ENCODE assay signal across 11 mouse cellular contexts in genomic region chr8:82601556-82601955, GRCm38 (mm10).
DNase-seq lines count a peak whose midpoint lies in the region; ATAC-seq lines count a peak whose summit lies in the region.
"Had no signal": no experiment of that assay in that cellular context is flagged by ENCODE, and none has a peak within 500 bp of the region (broad histone marks: within the 10 kb centered on the region; RNA-seq: fewer than 3 reads in every experiment).

No protein-coding gene starts in this region.

- H3K4me2 ChIP-seq in hindbrain, embryonic 15.5 days: no peak overlapping the region
- H3K4me2 ChIP-seq in hindbrain, embryonic 12.5 days (replicated peaks): no peak overlapping the region
- H3K4me2 ChIP-seq: midbrain, embryonic 12.5 days had no signal

- no peak overlapping the region for H3K27ac ChIP-seq in hindbrain, embryonic 15.5 days (replicated peaks)
- no peak overlapping the region for H3K27ac ChIP-seq in hindbrain, embryonic 12.5 days
- H3K27ac ChIP-seq: left cerebral cortex, adult 2 months; midbrain, embryonic 12.5 days had no signal

- H3K9ac ChIP-seq in hindbrain, embryonic 15.5 days: no peak overlapping the region
- H3K9ac ChIP-seq in hindbrain, embryonic 12.5 days: no peak overlapping the region
- H3K9ac ChIP-seq: midbrain, embryonic 12.5 days had no signal

- no peak overlapping the region for H3K4me3 ChIP-seq in hindbrain, embryonic 15.5 days
- no peak overlapping the region for H3K4me3 ChIP-seq in hindbrain, embryonic 12.5 days
- H3K4me3 ChIP-seq: left cerebral cortex, adult 2 months; midbrain, embryonic 12.5 days had no signal

- H3K9me3 ChIP-seq in hindbrain, embryonic 15.5 days: no peaks in the 10 kb centered on the region
- no peaks in the 10 kb centered on the region for H3K9me3 ChIP-seq in hindbrain, embryonic 12.5 days (replicated peaks)
- H3K9me3 ChIP-seq: G1E; midbrain, embryonic 12.5 days had no signal

- no peaks in the 10 kb centered on the region for H3K4me1 ChIP-seq in hindbrain, embryonic 15.5 days (replicated peaks)
- no peaks in the 10 kb centered on the region for H3K4me1 ChIP-seq in hindbrain, embryonic 12.5 days
- H3K4me1 ChIP-seq: midbrain, embryonic 12.5 days had no signal

- H3K27me3 ChIP-seq in hindbrain, embryonic 15.5 days: no peaks in the 10 kb centered on the region
- no peaks in the 10 kb centered on the region for H3K27me3 ChIP-seq in hindbrain, embryonic 12.5 days
- H3K27me3 ChIP-seq: midbrain, embryonic 12.5 days had no signal

- peak; percentile 97 for DNase-seq in adipocyte (ENCODE audit: low spot score)
- peak; percentile 50 for DNase-seq in gastrocnemius, postnatal 10 days
- peak; percentile 38 to 44 for DNase-seq in kidney, postnatal 4 days
- DNase-seq in frontal cortex, postnatal 25 days (ENCODE audit: low spot score in 2 of 2): no peak

- no peaks in the 10 kb centered on the region for H3K36me3 ChIP-seq in hindbrain, embryonic 15.5 days
- no peaks in the 10 kb centered on the region for H3K36me3 ChIP-seq in hindbrain, embryonic 12.5 days
- H3K36me3 ChIP-seq: G1E; midbrain, embryonic 12.5 days had no signal

- WGBS in hindbrain, embryonic 15.5 days: 38% methylated on average over 3 of the region's 3 CpGs
- WGBS in hindbrain, embryonic 12.5 days: 61% methylated on average over 3 of the region's 3 CpGs

- peak; percentile 78; the same call in 1 of the 2 replicates for ATAC-seq in hindbrain, embryonic 15.5 days (ENCODE audit: low FRiP score, low read depth)
- ATAC-seq in hindbrain, embryonic 12.5 days (ENCODE audit: low FRiP score): no peak
- ATAC-seq in inflammation-experienced regulatory T-cells, adult 6 months: no peak
- ATAC-seq in erythroid progenitor cell, adult 5-6 weeks (replicated peaks; ENCODE audit: low FRiP score, poor library complexity, severe bottlenecking): no peak

Comparison
In these comparisons a context has a peak if more than half of its experiments do, and no peak if none do; other contexts are left out.
1. DNase-seq: peak in adipocyte (single experiment), gastrocnemius, postnatal 10 days (single experiment) and kidney, postnatal 4 days (2 of 2); none in frontal cortex, postnatal 25 days (0 of 2).